Mouse (Mus musculus) frontal cortex, postnatal 25 days (tissue): ENCODE measurements around the gene Cacna1d.
A peak's percentile ranks its signal among the peaks of the same experiment; 100 is the strongest.

Experiments used
- DNase-seq, 2 experiments: peaks; one replicate each; pipeline ENCODE4 v3.0.0; 2022; ENCODE audit warnings: low spot score in 2 of 2

The Cacna1d gene

DNA sequence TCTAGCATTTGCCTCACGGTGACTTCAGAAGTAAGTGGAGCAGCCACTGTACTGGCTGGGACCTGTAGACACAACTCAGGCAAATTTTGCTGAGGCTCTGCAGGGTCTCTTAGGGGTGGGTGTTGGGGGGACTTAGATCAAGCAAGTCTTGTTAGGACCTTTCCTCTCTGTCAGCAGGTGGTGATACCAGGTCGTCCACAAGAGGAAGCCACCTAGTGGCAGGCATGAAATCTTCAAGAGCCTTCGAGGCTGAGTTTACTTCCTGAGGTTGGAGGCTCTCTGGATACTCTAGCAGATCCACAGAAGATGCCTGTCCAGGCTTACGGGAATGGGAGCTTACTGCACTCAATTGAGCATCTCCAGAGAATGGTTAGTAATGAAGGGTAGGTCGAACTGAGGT is 394.0 kb downstream of the Cacna1d start:
- no peak for DNase-seq

DNA sequence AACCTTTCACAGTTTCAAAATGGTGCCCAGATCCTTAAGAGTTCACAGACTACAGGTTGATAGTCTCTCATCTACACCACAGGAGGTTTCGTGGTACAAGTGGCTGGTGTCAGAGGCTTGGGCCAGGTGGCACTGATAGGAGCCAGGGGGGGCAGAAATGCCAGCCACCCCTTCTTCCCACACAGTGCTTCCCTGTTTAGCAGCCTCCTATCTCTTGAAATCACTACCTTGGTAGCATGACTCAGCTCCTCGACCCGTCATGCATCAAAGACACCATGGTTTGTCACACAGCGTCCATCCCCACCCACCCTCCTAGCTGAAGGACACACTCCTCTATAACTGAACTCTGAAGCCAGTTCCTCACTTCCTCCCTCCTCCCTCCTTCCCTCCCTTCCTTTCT is 398.8 kb downstream of the Cacna1d start:
- no peak for DNase-seq

DNA sequence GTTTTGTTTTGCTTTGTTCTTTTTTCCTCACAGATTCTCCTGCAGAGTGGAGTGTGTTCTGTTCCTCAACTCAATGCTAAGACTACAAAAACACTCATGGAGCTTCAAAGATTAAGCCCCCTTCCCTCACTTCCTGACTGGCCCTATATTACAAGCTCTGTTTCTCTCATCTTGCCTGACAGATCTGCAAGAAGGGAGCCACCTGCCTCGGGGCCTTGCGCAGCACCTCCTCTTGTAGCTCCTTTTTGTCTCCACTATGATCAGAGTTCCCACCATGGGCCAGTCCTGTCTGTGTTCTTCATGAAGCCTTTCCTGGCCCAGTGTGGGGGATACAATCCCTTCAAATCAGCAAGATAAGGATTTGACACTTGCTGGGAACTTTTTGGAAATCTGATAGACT is 399.2 kb downstream of the Cacna1d start:
- no peak for DNase-seq

DNA sequence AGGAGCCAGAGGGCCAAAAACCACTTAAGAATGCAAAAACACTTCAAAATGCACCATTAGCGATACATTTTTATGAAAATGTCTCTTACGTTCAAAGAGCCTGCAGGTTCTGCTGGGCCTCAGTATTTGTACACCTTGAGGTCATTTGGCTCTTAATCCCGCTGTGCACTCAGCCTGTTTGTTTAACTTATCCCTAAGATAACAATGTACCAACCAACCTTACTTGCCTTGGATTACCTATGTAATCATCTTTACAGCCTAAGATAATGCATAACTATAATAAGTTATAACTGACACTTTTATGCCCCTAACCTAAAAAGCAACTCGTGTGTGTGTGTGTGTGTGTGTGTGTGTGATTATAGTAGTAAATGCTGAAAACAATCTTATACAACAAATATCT is 411.5 kb downstream of the Cacna1d start:
- no peak for DNase-seq

DNA sequence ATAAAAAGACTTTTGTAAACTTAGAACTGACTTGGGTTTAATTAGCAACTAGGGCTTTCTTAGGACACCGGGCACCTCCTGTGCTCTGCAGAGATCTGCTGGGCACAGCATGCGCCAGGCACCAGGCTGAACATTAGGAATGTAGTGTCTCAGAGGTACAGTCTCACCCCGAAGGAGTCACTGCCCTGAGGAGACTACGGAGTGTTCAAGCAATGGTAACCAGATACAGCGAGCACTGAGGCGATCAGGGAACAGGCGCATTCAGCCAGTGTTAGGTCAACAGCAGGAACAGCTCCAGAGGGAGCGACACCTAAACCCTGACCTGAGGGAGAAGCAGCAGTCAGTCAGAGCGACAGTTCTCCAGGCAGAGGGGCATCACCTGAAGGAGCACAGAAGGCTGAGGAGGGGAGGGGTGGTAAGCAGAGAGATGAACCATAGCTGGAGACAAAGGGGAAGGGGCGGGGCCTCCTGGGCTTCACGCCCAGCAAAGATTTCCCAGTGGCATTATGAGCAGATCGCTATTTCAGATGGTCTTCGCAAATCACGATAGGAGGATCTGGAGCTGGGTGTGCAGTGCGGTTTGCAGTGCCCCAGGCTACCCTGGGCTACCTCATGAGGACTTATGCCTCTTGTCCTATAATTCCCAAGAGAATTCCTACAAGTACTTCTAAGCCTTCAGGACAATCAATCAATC is 413.0 kb downstream of the Cacna1d start:
- no peak for DNase-seq

DNA sequence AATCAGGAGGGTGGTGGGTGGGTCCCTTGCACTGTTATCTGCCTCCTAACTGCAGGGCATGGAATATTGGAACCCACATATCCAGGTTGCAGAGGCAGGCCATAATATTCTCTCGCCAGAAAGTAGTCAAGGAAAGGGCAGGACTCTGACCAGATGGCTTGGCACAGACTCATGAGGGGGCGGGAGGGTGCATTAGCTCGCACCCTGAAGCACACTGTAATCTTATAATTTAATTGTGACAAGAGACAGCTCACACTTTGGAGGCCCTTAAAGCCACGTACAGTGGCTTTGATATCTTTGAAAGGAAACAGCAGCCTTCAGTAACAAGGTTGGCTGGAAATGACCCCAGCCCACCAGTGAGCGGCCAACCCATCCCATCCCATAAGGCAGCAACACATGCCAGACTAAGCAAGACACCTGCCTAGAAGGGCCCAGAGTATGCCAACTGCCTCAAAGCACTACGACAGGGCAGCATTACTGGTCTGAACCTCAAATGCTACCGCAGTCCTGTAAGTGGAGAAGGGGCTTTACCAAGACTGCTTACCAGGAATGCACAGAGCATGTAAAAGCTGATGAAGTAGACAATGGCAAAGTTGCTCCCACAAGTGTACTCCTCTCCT is 415.9 kb downstream of the Cacna1d start:
- DNase-seq = no peak

DNA sequence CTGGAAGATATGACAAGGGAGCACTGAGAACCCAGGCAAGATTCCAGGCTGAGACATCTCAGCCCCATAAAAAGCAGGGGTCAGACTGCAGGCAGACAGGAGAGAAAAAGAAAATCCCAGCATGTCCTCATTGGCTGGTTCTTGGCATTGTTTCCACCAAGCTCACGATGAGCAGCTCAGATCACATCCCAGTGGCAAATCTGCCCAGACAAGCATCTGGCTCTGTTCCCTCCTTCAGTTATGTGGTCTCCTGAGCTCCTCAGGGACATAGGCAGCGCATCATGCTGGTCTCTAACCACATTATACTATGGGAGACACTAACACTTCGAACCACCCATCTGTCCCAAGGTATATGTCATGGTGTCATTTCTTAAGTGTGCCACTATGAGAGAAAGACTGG is 422.7 kb downstream of the Cacna1d start:
- no peak for DNase-seq

DNA sequence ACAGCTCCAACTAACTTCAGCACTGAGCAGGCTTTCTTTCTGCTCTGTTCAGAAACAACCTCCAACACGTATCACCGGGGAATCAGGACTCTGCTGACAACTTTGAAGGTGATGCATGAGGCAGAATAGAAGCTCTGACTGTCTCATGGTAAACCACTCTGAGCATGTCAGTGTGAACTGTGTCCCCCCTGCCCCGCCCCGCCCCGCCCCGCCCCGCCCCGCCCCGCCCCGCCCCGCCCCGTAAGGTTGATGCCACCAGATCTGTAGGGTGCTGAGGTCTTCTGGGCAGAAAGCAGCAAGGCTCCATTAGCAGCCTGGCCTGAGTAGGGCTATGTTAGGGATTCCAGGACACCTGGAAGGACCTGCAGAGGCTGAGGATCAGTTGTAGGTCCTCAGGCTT is 424.5 kb downstream of the Cacna1d start:
- no peak for DNase-seq

DNA sequence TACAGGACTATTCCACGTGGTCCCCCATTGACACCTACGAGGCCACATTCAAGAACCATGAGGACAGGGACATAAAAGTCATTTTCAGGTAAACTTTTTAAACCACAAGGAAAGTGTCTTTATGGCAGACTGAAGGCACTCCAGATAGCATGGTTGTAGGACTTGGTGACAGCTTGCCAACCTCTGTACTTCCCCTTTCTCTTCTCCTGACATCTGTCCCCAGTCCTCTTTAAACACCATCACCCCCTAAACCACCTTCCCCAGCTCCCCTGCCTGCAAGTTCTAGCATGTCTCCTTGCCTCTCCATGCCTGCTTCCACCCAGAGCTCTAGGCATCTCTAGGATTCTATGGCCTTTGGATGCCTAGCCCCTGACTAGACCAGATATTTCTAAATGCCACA is 426.4 kb downstream of the Cacna1d start:
- DNase-seq = no peak

DNA sequence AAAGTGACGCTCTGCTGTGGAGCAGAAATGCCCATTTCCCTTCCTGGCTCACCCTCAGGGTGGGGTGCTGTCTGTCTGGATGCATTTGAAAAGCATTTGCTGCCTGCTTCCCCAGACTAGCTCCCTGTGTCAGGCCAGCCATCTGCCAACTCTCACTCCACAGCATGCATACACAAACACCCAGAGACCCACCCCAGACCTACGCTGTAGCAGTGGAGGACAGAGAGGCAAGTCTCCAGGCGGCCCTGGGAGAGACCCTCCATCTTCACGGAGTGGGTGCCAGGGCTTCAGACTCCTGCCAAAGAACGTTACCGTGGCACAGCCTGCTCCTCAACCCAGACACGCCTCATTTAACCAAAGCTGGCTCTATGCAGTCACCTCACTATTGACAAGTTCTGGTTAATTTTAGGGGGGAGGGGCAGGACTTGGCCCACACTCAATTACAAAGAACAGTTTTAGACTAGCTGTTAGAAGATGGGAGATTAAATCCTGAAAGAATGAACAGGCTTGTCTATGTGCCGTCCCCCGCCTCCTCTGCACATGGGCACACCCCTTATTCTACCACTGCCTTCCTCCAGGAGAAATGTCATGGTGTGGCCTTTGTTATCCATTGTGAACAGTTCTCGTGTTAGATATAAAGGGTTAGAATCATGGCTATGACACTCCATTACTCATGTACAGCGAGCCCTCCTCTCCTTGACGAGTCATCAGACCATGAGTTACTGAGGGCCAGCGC is 435.1 kb downstream of the Cacna1d start:
- peak in 1 of 2 experiments; percentile 25 for DNase-seq

DNA sequence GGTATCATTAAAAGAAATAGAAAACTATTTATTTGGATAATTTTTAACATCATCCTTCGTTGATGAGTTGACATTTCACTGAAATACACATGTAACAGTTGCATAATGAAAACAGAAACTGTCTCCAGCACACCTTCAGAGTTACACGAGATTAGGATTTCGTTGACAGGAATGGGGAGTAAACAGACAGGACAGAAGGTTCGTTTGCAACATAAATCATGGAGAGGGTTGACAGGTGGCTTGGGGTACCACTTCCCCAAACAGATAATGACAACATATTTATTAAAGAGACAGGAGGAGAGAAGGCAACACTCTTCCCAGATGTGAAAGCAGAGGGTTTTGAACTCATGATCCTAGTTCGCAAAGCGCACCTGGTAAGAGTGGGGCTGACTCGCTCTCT is 436.3 kb downstream of the Cacna1d start:
- DNase-seq = no peak

DNA sequence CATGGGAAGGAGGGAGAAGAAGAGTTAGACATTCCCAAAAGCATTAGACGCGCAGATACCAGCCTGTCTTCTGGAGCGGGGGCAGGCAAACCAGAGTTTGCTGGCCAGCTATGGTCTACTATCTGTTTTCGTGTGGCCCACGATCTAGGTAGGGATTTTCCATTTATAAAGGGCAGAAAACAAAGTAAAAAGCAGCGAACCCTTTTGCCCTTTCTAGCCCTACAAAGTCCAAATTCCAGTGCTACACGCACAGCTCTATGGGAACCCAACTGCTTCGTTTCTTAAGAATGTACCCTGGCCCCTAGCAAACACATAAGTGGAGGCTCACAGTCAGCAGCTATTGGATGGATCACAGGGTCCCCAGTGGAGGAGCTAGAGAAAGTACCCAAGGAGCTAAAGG is 441.0 kb downstream of the Cacna1d start:
- no peak for DNase-seq

DNA sequence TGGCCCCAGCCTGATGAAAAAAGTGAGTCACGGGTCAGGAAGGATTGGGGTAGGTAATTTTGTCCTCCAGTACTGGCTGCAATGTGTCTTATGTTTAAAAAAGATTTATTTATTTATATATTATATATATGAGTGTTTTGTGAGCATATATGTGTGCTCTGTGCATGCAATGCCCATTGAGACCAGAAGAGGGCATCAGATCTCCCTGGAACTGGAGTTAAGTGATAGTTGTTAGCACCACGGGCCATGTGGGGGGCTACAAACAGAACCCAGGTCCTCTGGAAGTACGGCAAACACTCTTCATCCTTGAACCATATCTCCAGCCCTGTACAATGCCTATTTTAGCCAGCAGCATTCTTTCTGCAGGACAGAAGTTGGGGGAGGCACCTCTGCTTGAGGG is 443.2 kb downstream of the Cacna1d start:
- DNase-seq = no peak

DNA sequence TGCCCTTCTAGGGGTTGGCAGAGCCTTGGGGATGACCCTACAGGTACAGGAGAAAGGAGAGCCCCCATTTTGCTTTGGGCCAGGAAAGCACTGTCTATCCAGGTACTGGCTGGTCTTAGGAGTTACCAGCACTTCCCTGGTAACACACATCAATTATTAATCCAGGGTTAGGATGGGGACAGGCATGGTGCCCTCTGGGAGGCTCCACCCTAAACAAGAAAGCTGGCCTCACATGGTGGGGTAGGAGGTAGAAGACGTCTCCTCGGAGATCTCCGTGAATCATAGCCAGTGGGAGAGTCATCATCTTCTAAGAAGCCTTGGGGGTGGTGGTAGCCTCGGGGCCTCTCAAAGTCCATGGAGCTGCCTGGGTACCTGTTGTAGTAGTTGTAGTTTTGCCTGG is 444.3 kb downstream of the Cacna1d start:
- DNase-seq = no peak

DNA sequence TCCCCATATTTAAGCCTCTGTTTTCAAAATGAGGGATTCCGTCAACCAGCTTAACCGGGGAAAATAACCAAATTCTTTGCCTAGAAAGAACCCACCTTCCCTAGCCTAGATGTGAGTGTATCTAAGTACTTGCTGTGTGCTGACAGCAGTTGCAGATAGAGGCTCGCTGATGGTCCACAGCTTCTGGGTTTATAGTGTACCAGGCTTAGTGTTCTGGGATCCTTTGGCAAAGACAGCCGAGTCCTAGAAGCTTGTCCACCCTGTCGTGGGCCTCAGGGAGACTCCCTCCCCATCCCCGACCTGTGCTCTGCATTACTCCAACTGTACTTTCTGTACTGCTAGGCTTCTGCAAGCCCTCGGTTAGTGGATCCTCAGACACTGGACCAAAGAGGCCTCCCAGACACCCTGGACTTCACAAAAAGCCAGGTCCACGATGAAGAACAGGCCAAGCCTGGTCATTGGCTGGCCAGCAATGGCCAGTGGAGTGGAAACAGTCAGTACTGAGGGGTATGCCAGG is 445.5 kb downstream of the Cacna1d start:
- no peak for DNase-seq

DNA sequence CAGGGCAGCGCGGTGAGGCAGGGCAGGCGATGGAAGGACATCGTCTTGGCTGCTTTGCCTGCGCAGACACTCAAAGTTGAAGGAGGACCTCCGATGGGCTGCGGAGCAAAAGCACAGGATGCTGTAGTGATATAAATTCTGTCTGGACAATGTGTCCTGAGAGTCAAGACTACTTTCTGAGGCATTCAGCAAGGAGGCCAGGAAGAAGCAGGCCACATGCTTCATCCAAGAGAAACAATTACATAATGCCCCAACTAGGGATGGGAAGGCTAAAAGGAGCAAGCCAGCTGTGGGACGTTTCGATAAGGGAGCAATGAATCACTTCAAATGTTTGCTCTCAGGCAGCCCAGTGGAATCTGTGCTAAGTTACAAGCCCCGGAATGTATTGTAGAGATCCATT is 446.0 kb downstream of the Cacna1d start:
- DNase-seq = no peak

DNA sequence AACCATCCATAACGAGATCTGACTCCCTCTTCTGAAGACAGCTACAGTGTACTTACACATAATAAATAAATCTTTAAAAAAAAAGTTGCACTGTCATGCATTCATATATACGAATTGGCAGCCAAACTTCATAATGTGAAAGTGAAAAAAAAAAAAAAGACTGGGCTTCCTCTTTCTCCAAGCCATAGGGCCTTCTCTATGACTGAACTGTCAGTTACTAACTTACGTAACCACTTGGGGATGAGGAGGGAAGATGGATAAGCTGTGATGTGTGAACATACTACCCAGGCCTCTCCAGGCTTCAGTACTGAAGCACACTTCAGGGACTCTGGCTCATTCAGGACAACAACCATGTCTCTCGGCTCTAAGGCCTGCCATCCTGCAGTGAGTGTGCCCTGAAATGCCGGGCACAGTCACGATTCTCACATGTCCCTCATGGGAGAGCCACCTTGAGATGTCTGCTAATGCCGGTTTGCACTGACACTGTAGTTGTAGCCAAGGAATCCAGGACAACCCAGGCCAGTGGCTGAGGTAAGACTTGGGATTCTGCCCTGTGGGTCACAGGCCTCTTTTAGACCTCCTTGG is 447.8 kb downstream of the Cacna1d start:
- no peak for DNase-seq

DNA sequence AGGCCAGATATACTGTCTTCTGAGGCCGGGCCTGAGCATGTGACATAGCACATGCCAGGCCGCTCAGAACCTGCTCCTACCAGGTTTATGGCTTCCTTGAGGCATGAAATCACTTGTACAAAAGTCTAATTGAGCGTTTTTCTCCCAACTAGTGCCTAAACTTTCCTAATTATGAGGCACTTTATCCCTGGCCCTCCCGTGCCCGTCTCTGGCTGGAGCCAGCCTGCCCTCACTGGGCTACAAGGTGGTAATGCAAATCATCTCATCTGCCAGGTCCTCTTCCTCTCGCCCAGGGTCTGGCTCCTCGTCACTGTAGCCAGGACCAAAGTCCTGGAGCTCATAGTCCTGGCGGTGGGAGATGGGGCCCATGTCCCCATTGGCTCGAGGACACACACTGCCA is 449.4 kb downstream of the Cacna1d start:
- DNase-seq = no peak

DNA sequence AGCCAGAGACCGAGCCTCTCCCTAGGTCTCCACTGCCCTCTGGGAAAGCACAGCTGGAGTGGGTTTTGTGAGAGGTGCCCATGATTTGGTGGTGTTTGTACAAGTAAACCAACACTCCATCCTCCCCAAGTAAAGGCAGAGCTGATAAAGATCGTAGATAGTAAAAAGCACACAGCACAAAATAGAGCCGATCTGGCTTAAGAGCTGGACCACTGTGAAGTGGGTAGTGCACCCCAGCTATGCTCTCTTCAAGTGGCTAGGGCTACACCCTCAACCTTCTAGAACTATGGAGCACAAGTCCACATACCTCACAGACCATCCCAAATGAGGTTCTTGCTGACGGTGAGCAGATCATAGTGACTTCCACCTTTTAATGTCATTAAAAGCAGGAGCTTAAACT is 451.8 kb downstream of the Cacna1d start:
- no peak for DNase-seq

DNA sequence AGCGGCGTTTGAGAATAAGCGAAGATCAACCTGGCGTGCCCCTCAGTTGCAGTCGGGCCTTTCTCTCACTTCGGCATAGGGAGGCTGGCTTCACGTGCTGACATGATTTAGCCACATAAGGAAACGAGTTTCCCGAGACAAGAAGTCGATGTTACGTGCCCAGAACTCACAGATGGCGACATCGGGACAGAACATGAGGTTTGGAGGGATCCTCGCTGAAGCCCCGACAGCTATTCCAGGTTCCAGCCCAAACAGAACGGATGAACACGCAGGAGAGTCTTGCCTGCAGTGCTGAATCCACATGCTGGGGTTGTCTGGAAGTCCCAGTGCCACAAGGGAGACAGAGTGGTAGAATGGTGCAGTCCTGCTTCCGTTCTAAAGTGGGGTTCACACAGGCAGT is 452.8 kb downstream of the Cacna1d start:
- DNase-seq = no peak

DNA sequence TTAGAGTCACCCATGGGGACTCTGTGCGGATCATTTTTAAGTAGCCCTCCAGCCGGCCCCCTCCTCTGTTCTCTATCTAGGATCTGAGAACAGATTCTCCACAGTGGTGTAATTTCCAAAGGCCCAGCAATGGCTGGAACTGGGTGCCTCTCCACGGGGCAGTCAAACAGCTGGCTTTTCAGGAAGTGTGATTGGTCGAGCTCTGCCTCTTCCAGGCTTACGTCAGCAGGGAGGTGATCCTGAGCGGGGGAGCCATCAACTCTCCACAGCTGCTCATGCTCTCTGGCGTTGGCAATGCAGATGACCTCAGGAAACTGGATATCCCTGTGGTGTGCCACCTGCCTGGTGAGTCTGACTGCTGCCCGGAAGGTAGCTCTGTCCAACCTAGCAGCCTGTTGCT is 457.9 kb downstream of the Cacna1d start:
- no peak for DNase-seq

DNA sequence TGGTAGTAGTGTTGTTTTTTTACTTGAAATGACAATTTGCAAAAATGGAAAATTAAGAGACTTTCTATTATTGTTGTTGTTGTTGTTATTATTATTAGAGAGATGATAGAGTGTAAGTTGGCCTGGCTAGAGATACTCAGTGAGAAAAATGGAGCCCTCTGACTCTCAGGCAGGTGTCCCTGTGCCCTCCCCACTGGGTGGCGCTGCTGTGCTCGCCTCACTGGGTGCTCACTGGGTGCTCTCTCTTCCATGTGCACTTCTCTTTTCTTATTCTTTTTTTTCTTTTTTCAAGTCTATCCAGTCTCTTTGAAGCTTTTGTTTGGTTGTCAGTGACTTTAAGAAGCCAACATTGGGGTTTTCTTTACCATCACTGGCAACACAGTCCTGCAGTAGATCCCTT is 463.9 kb downstream of the Cacna1d start:
- DNase-seq = no peak

DNA sequence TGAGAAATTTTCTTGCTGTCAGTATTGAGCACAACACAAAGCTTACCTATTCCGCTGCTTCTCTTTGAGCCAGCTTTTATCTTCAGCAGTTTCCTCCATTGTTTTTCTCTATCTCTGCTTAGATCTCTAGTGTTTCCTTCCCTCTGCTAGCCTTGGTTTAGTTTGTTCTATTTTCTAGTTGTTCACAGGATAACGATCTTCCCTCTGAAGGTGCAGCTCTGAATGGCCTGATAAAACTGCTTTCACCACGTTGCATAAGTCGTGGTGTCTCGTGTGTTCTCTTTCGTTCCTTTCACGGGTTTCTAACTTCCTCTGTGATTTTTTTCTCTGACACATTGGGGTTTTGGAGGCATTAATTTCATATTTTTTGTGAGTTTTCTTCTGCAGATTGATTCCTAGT is 466.9 kb downstream of the Cacna1d start:
- no peak for DNase-seq
